8 mouse cellular contexts compared by ENCODE assay signal in the genomic region with DNA sequence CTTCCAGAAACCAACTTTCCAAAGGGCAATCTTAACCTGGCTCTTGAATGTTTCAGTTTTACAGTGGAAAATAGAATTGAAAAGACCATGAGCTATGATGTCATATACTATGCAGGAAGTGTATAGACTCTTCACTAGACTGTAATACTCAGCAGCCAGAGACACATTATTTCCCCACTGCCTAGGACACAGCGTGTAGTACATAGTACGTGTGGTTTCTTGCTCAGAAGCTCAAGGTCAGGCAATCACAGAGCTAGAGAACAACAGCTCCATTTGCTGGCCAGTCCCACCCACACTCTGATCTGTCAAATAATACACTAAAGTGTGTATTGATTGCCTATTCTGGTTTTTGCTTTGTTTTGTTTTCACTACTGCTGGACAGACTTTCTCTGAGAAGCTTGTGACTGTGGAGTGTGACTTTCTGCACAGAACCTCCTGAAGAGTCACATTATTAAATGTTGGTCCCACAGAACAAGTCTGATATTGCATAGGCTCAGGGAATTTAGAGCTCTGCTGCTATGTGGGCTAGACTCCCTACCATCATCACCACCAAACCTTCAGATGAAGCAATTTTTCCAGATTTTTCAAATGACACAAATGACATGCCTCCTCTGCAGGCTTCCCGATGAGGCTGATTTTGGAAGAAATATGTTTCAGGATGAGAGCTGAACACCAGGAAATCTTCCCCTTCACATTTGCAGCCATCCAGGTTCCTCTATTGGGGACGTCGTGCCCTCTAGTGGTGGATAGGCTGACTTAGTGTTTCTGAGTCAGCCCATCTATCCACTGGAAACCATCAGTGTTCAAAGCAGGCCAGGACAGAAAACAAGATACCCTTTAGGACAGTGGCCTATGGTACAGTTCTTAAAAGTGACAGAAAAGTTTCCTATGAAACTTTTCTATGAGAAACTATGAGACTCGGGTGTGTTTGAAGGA.
A peak's percentile ranks its signal among the peaks of the same experiment; 100 is the strongest.
DNase-seq lines count a peak whose midpoint lies in the region; ATAC-seq and TF ChIP-seq lines count a peak whose summit lies in the region.

No protein-coding gene starts in this region.

- H3K9me3 ChIP-seq in midbrain, embryonic 13.5 days = no peaks in the 10 kb centered on the region; the same call in 1 of the 2 replicates

- no peak overlapping the region for H3K4me2 ChIP-seq in midbrain, embryonic 13.5 days (replicated peaks)

- no peaks in the 10 kb centered on the region for H3K27me3 ChIP-seq in spleen, adult 2 months (ENCODE audit: control insufficient read depth, insufficient read depth, low read length)
- no peaks in the 10 kb centered on the region for H3K27me3 ChIP-seq in kidney, adult 2 months (replicated peaks; ENCODE audit: control insufficient read depth, insufficient read depth, low read length)
- no peaks in the 10 kb centered on the region for H3K27me3 ChIP-seq in midbrain, embryonic 13.5 days
- no peaks in the 10 kb centered on the region for H3K27me3 ChIP-seq in splenic B cell, adult 2 months (ENCODE audit: control insufficient read depth, insufficient read depth, low read length, poor library complexity, severe bottlenecking)

- no peak overlapping the region for H3K4me3 ChIP-seq in spleen, adult 2 months (ENCODE audit: extremely low read depth, insufficient read depth, insufficient read length)
- no peak overlapping the region for H3K4me3 ChIP-seq in kidney, adult 2 months (ENCODE audit: insufficient read depth, low read depth, low read length)
- H3K4me3 ChIP-seq in midbrain, embryonic 13.5 days (replicated peaks) = no peak overlapping the region

- DNase-seq in spleen, adult 2 months (ENCODE audit: low read depth in 1 of 2, low spot score in 2 of 2) = peak in 1 of 2 experiments; percentile 34
- no peak for DNase-seq in spleen, adult 12 weeks (ENCODE audit: low spot score)
- DNase-seq in cerebellum, adult 9-10 months = peak; percentile 62
- DNase-seq in frontal cortex, postnatal 14 days (ENCODE audit: low spot score in 2 of 2) = peak; percentile 45 to 68
- DNase-seq in kidney, adult 2 months = peak; percentile 49
- DNase-seq in left cerebral cortex, postnatal 25 days (ENCODE audit: low spot score in 2 of 2) = peak; percentile 76 to 86
- peak; percentile 54 for DNase-seq in splenic B cell, adult 2 months (ENCODE audit: low read depth, low spot score)

- peak; percentile 56; the same call in 1 of the 2 replicates for TF ChIP-seq CTCF in spleen, adult 2 months (IDR thresholded peaks at IDR 0.05; ENCODE audit: extremely low read depth, insufficient read depth, insufficient read length, insufficient replicate concordance)
- TF ChIP-seq CTCF in kidney, adult 2 months (conservative IDR thresholded peaks at IDR 0.05; ENCODE audit: insufficient read depth, insufficient read length, low read depth, low read length) = peak; percentile 81

- H3K4me1 ChIP-seq in spleen, adult 2 months (ENCODE audit: control insufficient read depth, insufficient read depth, insufficient read length) = peaks cover 3% of the 10 kb centered on the region; the same call in 1 of the 2 replicates
- no peaks in the 10 kb centered on the region for H3K4me1 ChIP-seq in kidney, adult 2 months (ENCODE audit: control insufficient read depth, insufficient read depth, low read length)
- no peaks in the 10 kb centered on the region for H3K4me1 ChIP-seq in midbrain, embryonic 13.5 days (replicated peaks)

- H3K9ac ChIP-seq in midbrain, embryonic 13.5 days (replicated peaks) = no peak overlapping the region

- no peak for TF ChIP-seq POLR2A in spleen, adult 2 months (IDR thresholded peaks at IDR 0.05; ENCODE audit: low read depth, low read length)
- TF ChIP-seq POLR2A in kidney, adult 2 months (IDR thresholded peaks at IDR 0.05; ENCODE audit: low read depth, low read length) = no peak

- no peak overlapping the region for H3K27ac ChIP-seq in spleen, adult 2 months (ENCODE audit: insufficient read depth, low read length)
- no peak overlapping the region for H3K27ac ChIP-seq in kidney, adult 2 months (ENCODE audit: insufficient read depth, low read depth, low read length)
- no peak overlapping the region for H3K27ac ChIP-seq in midbrain, embryonic 13.5 days

- peak; percentile 86 for ATAC-seq in midbrain, embryonic 13.5 days

- intact Hi-C loops in left cerebral cortex, postnatal 25 days (cut with DNase I) = loop anchor here (1.0 to 10.0 kb wide), 2 partner anchors 180 to 423 kb away; no protein-coding TSS in a partner anchor

- 34% methylated on average over 6 of the region's 6 CpGs for WGBS in spleen, adult 2 months
- 27% methylated on average over 6 of the region's 6 CpGs for WGBS in kidney, adult 2 months
- 38% methylated on average over 6 of the region's 6 CpGs for WGBS in midbrain, embryonic 13.5 days

- no peaks in the 10 kb centered on the region for H3K36me3 ChIP-seq in spleen, adult 2 months (ENCODE audit: control insufficient read depth, insufficient read depth, low read length)
- no peaks in the 10 kb centered on the region for H3K36me3 ChIP-seq in kidney, adult 2 months (ENCODE audit: control insufficient read depth, insufficient read depth, low read length)
- H3K36me3 ChIP-seq in midbrain, embryonic 13.5 days = no peaks in the 10 kb centered on the region
- H3K36me3 ChIP-seq in splenic B cell, adult 2 months (ENCODE audit: control insufficient read depth, insufficient read depth, low read length, poor library complexity, severe bottlenecking) = no peaks in the 10 kb centered on the region
